Mouse (Mus musculus) small intestine, adult 2 months (tissue): ENCODE measurements around the gene Olfr1445. TPM values are rescaled to one million over a fixed set of nuclear protein-coding genes. Genes with fewer than 3 reads are reported as not detected.

ENCODE experiments used
- H3K27ac ChIP-seq: fragments of 200-500 bp; 2 replicates; pipeline ENCODE4 v1.5.1; 2012; ENCODE audit warnings: low read depth, low read length, control low read depth, inconsistent platforms; ENCODE audit not compliant: insufficient read depth
- H3K27me3 ChIP-seq: fragments of 200-500 bp; 2 replicates; pipeline ENCODE4 v1.6.1; 2012; ENCODE audit warnings: mild to moderate bottlenecking, moderate library complexity, low read length, inconsistent platforms; ENCODE audit not compliant: control insufficient read depth, insufficient read depth
- H3K36me3 ChIP-seq: fragments of 200-500 bp; 2 replicates; pipeline ENCODE4 v1.6.1; 2012; ENCODE audit warnings: mild to moderate bottlenecking, low read length, control low read depth, inconsistent platforms; ENCODE audit not compliant: control insufficient read depth, insufficient read depth
- H3K4me1 ChIP-seq: fragments of 200-500 bp; 2 replicates; pipeline ENCODE4 v1.6.1; 2012; ENCODE audit warnings: low read length, inconsistent platforms, mixed read lengths; ENCODE audit not compliant: control insufficient read depth, insufficient read depth, insufficient read length
- H3K4me3 ChIP-seq: fragments of 200-500 bp; 2 replicates; pipeline ENCODE4 v1.5.1; 2012; ENCODE audit warnings: low read depth, mild to moderate bottlenecking, control low read depth, inconsistent platforms, low read length, moderate library complexity
- CTCF ChIP-seq: fragments of 200-500 bp; IDR thresholded peaks from 2 replicates; pipeline ENCODE4 v1.5.1; 2012; ENCODE audit warnings: low read depth, mild to moderate bottlenecking, control low read depth, inconsistent platforms, low read length, moderate library complexity, mixed read lengths; ENCODE audit not compliant: insufficient replicate concordance, insufficient read length; ENCODE audit errors: extremely low read depth
- POLR2A ChIP-seq: fragments of 200-500 bp; IDR thresholded peaks from 2 replicates; pipeline ENCODE4 v1.6.1; 2012; ENCODE audit warnings: low read depth, mild to moderate bottlenecking, control low read depth, inconsistent platforms, low read length, moderate library complexity
- polyA plus RNA-seq: library from polyadenylated mRNA; depleted of rRNA; stranded (reverse); fragments of >200 nt; gene quantifications from 2 replicates; pipeline ENCODE4 v1.2.3, GENCODE M21; 2012; rRNA removed

The Olfr1445 gene
- polyA plus RNA-seq, 1 experiment, result not detected

GRCm38 (mm10) chr19:12930540-12930939 lies 46.9 kb downstream of the Olfr1445 start, which contains the start of gene Olfr1449:
Olfr1449 (plus strand) TSS chr19:12930840.
- no peaks in the 10 kb centered on the region for H3K4me1 ChIP-seq
- H3K4me3 ChIP-seq, result no peak within 1 kb of the TSS
- no peaks in the 10 kb centered on the region for H3K36me3 ChIP-seq
- TF ChIP-seq POLR2A (no peak), CTCF (no peak)
- H3K27ac ChIP-seq, result no peak within 1 kb of the TSS
- no peaks in the 10 kb centered on the region for H3K27me3 ChIP-seq

Other genes with a start within 250 kb of the Olfr1445 start
- not detected in 2 replicates for gene Olfr1442, start 213.4 kb upstream of the Olfr1445 start, polyA plus RNA-seq
- gene Olfr1443, start 205.7 kb upstream of the Olfr1445 start, polyA plus RNA-seq, result not detected in 2 replicates
- not detected in 2 replicates for gene Keg1, start 188.1 kb upstream of the Olfr1445 start, polyA plus RNA-seq
- gene Cntf, start 118.2 kb upstream of the Olfr1445 start, polyA plus RNA-seq, result 0.23 TPM in 1 of 2 replicates, not detected in the other
- gene Zfp91, start 87.7 kb upstream of the Olfr1445 start, polyA plus RNA-seq, result 3.3 and 8.0 TPM in 2 replicates
- 2.8 and 4.8 TPM in 2 replicates for gene Lpxn, start 87.7 kb upstream of the Olfr1445 start, polyA plus RNA-seq
- gene Gm5244, start 37.2 kb upstream of the Olfr1445 start, polyA plus RNA-seq, result not detected in 2 replicates
- gene Olfr1444, start 26.6 kb upstream of the Olfr1445 start, polyA plus RNA-seq, result not detected in 2 replicates
- not detected in 2 replicates for gene Olfr1446, start 9.7 kb downstream of the Olfr1445 start, polyA plus RNA-seq
- not detected in 2 replicates for gene Olfr1447, start 19.9 kb downstream of the Olfr1445 start, polyA plus RNA-seq
- not detected in 2 replicates for gene Olfr1448, start 40.6 kb downstream of the Olfr1445 start, polyA plus RNA-seq
- gene Olfr1449, start 47.0 kb downstream of the Olfr1445 start, polyA plus RNA-seq, result not detected in 2 replicates
- not detected in 2 replicates for gene Olfr1450, start 66.4 kb downstream of the Olfr1445 start, polyA plus RNA-seq
- not detected in 2 replicates for gene Olfr1451, start 111.2 kb downstream of the Olfr1445 start, polyA plus RNA-seq
- gene Olfr1453, start 144.5 kb downstream of the Olfr1445 start, polyA plus RNA-seq, result not detected in 2 replicates
- gene Olfr1454, start 176.8 kb downstream of the Olfr1445 start, polyA plus RNA-seq, result not detected in 2 replicates
- not detected in 2 replicates for gene Olfr1457, start 214.0 kb downstream of the Olfr1445 start, polyA plus RNA-seq
- gene Olfr1458, start 222.9 kb downstream of the Olfr1445 start, polyA plus RNA-seq, result not detected in 2 replicates